Mouse (Mus musculus) small intestine, adult 2 months (tissue): ENCODE data around the gene Evi2.

Experiments used
- CTCF ChIP-seq: fragments of 200-500 bp; IDR thresholded peaks from 2 replicates; pipeline ENCODE4 v1.5.1; 2012; ENCODE audit warnings: low read depth, mild to moderate bottlenecking, control low read depth, inconsistent platforms, low read length, moderate library complexity, mixed read lengths; ENCODE audit not compliant: insufficient replicate concordance, insufficient read length; ENCODE audit errors: extremely low read depth
- POLR2A ChIP-seq: fragments of 200-500 bp; IDR thresholded peaks from 2 replicates; pipeline ENCODE4 v1.6.1; 2012; ENCODE audit warnings: low read depth, mild to moderate bottlenecking, control low read depth, inconsistent platforms, low read length, moderate library complexity

DNA sequence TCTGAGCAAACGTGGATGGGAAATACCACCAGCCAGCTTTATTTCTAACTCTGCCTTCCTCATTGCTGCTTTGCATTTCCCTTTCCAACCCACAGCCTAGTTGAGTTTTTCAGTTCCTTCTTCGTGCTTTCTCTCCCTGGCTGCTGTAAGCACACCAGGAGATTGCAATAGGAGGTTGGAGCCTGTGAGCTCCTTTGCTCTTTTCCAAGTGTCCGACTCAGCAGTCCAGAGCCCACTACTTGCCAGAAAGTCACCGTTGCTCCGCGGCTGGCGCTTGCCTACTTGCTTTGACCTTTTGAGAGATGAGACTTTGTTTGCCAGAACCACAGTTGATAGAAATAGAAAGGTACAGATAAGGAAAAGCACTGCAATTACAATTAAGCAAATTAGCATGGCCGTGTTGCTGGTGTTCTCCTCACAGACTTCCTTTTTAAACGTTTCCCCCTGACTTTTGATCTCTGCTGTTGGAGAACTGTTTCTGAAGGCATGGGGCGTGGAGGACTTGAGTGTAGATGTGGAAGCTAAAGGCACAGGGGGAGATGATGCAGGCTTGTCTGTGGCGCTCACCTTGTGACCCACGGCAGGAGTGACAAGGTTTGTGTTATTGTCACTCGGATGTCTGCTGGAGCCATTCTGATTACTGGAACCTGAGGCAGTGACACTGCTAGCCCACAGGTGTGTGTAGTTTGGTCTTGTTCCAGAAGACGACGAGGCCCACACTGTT is 3.2 kb downstream of the Evi2 start:
- TF ChIP-seq CTCF (no peak), POLR2A (no peak)
